Mouse (Mus musculus) megakaryocyte, adult 5-6 weeks (primary cell): ENCODE measurements around the gene Ubtd1. TPM values are rescaled to one million over a fixed set of nuclear protein-coding genes. Genes with fewer than 3 reads are reported as not detected.
"Not testable (repeated sequence)": the region's sequence is repeated elsewhere in the genome, so short reads cannot be mapped to it uniquely, and the experiment has no call there.

ENCODE experiments used
- ATAC-seq: 2 replicates; pipeline ENCODE4 v1.8.0; 2016; ENCODE audit warnings: mild to moderate bottlenecking, inconsistent platforms; ENCODE audit not compliant: poor library complexity, severe bottlenecking
- total RNA-seq, 2 experiments: library from RNA; stranded (forward) in 1 of 2; stranded (reverse) in 1 of 2; fragments of 153-499, 151-499 nt in 1 of 2; fragments of 221-1000, 200-1000 nt in 1 of 2; gene quantifications; 2 replicates each; pipeline versions ENCODE4 v1.2.3 to v1.2.4; 2015 to 2017

The Ubtd1 gene
- total RNA-seq, 2 experiments from 2014 or later: 12.2 to 15.1 TPM

DNA sequence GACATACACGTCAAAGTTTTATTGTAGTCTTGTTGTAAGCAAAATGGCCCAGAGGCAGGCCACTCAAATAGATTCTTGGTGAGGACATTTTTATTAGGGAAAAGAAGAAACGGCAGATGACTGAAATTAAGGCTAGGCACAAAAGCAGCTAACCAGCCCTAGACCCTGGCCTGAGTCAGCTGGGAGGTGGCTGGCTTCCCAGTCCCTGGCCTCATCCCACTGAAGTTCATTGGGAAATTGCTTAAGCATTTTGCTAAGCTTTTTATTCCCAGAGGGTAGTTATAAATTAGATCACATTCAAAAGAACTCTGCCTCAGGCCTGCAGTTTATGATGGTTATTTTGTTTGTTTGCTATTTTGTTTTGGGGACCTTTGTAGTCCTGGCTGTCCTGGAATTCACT lies 74.3 kb downstream of the Ubtd1 start:
- no peak for ATAC-seq

DNA sequence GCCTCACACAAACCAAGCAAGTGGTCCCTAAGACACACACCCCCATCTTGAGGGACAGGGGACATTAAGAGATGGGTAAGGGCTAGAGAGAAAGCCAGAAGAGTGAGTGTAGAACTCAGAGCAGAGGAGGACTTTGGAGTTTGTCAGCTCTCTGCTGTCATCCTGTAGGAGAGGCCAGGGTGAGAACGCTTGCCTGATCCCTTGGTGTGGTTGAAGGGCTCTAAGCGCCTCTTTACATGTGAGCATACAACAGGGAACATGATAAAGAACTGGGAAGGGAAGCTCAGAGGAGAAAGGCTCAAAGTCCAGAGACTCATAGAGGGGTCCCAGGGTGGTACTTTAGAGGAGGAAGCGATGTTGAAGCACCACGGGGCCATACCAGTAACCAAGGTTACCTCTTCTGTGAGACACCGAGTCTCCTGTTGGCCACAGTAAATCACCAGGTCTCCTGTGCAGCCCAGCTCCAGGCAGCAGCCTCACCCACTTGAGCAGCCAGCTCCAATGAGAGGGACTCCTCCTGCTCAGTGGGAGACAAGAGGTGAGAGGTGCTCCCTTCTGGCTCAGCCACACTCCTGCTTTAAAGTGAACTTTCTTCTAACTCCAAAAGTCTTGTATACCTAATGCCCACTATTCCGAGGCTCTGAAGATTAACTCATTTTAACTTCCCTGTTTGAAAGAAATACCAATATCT lies 75.3 kb downstream of the Ubtd1 start:
- ATAC-seq: no peak

DNA sequence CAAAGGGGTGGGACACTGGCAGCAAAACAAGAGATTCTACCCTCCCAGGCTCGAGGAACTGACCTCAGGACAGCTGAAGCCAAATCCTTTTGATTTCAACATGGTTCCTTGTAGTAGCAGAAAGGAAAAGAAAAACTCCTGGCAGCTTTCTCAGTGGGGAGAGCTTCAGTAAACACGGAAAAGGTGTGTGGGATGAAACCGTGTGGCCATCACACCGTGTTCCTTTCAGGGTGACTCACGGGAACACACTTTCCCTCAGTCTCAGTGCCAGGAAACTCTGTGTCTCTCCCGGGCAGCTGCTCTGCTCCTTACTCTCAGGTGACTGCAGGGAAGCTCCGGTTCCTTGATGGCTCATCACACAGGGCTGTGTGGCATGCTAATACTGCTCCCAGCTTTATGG lies 76.9 kb downstream of the Ubtd1 start:
- no peak for ATAC-seq

DNA sequence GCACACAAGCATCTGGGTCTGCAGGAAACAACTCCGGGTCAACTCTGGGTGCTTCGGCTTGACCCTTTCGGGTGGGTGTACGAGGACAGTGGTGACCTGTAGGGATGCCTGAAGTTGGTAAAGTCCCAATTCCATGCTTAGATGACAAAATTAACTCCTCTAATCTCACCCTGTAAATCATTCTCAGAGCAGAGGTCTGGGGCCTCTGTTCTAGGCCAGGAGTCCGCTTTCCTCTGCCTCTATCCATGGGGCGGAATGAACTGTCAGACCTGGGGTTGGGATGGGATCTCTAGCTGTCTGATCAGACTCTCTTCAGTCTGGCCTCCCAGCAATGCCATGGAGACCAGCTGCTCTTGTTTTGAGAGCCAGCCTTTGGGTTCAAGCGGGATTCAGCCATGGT lies 79.9 kb downstream of the Ubtd1 start:
- ATAC-seq: no peak

DNA sequence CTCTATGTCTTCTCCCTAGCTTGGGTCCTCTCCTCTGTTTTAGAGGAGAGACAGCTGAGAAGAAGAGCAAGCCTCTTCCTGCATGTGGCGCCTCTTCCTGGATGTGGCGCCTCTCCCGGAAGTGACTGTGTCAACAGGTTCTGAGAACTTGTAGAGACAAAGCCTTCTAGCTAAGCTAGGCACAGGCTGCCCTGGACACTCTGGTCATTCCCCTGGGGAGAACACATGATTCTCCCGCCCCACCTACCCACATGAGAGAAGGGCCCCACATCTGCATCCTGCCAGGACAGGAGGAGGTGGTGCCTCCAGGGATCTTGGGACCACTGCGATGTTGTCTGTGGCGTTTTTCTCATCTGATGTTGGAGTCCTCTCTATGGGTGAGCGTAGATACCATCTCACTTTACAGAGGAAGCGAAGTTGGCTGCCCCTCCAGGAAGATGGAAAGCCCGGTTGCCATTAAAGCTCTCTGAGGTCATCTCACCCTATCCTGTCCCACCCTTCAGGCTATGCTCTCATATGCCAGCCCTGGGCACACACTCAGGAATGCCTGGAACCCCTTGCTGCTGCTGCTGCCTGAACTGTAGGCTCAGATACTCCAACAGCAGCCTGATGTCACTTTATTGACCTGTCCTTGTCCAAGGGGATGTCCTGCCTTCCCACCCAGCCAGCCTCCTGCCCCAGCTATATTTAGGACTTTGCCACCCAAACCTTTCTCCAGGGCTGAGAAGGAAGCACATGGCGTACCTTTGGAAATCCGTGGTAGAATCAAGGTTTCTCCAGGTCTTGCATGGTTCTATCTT lies 87.1 kb downstream of the Ubtd1 start:
- no peak for ATAC-seq

DNA sequence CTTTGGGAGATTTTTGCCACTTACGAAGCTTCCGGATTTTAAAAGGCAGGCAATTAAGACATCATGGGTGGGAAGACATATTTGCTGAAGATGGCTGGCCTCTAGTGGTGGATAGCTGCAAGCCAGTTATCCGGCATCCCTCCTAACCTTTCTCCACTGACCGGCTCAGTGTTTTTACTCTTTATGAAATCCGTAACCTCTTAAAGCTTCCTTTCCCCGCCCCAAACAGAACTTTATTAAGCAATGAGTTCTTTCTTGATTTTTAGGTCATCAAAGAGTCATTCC lies 87.6 kb downstream of the Ubtd1 start:
- no peak for ATAC-seq

DNA sequence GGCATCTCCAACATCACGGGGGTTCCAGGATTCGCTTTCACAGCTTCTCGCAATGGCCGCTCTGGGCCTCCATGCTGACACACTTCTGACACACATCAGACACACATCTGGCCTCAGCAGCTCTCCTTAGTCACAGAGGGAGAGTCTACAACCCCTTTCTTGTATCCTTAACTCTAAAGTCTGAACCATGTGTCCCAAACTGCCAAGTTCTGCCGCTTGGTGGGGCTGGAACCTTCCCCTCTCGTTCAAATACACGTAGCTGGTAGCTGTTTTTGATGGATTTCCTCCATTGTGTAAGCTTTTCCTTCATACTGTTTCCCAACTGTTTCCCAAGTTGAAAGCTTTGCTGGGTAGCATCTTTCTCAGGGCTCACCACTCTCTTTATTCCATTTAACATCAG lies 89.7 kb downstream of the Ubtd1 start:
- ATAC-seq: no peak

DNA sequence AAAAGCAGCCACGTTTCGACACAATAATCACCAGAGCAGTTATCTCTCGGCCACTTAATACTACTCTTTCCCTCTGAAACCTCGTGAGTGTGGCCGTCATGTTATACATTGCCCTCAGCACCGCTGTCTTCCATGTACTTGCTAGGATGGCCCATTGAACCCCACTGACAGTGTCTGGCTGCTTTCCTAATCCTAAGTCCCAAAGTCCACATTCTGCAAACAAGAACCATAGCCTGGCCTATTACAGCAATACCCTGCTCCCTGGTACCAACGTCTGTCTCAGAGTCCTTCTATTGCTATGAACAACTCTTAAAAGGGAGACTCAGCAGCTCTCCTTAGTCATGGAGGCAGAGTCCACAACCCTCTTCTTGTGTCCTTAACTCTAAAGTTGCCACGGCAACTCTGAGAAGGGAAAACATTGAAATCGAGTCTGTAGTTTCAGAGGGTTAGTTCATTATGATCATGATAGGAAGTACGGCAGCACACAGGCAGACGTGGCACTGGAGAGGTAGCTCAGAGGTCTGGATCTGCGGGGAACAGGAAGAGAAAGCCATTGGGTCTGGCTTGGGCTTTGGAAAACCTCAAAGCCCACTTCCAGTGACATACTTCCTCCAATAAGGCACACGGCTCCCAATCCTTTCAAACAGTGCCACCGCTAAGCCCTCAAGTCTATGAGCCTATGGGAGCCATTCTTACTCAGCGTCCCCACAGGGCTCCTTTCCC lies 90.5 kb downstream of the Ubtd1 start:
- ATAC-seq: no peak

DNA sequence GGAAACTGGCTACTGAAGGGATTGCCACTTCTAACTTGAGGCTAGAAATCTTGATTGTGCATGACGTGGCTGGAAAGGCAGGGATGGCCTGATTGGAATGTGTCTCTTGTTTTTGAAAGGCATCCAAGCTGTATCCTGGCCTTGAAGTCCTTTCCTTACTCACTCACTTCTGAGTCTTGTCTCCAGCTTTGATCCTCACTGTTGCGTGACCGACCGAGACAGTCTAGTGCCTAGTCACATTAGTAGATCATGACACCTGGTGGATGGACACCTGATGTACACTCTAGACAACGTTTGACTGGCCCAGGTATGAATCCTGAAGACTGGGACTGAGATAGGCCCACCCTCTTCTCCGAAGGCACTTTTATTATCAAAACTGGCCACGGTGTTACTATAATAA lies 91.2 kb downstream of the Ubtd1 start:
- ATAC-seq: no peak

DNA sequence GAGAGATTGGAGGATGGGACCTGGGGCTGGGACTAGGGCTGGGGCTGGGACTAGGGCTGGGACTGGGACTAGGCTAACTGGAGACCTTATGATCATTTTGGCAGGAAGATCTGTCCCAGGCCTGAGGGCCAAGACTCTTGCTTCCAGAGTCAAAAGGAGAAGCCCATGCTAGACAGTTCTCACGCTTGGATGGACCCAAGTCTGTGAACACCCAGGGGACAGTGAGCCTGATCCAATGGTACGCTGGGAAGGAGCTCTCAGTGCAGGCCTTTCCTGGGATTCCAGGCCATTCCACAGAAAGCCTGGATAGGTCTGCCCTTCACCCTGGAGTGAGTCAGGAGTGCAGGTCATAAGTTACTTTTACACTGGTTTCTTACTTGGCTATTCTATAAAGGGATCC lies 93.5 kb downstream of the Ubtd1 start:
- no peak for ATAC-seq

DNA sequence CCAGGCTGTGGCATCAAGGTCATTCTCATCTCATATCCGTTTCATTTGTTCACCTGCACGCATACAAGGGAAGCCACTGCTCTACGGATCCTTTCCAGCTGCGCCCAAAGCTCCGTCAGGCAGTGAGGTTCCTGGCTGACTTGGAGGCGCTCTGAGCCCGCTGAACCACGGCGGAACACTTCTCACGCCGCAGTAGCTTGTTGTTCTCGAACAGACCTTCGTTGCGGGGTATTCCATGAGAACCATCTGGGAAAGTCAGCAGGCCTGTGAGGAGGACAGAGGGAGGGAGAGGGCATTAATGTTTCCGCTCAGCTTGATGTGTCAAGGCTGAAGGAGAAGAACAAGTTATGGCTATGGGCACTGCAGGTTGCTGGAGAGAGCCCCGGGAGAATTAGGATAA lies 94.4 kb downstream of the Ubtd1 start:
- ATAC-seq: no peak

DNA sequence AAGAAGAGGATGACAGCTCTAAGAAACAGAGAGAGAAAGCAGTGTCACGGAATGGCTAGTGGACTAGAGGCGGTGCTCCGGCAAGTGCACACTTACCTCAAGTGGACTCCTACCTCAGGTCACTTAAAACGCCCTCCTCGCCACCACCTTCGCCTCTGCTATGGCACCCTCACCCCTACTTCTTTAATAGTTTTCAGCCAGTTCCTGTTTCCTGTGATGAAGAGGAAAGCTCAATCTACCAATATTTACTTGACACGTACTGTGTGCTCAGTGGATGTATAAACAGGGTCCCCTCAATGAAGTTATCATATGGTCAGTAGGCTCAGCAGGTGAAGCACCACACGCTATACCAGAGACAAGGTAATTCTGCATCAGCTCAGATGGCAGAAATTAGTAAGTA lies 97.0 kb downstream of the Ubtd1 start:
- ATAC-seq: no peak

DNA sequence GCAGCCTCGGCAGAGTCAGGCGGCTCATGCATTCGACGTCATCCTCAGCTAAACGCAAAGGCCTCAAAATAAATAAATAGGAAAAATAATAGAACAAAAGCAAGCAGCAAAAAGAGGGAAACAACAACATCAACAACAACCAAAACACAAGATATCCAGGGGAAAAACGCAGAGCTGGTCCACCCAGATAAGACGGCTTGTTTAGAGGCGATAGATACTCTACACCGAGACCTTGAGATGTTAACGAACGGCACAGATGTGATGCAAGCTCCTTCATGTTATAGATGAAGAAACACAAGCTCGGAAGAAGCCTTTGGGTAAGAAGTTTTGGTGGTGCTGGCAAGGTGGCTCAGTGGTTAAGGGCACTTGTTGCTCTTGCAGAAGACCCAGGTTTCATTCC lies 97.4 kb downstream of the Ubtd1 start:
- ATAC-seq: no peak

DNA sequence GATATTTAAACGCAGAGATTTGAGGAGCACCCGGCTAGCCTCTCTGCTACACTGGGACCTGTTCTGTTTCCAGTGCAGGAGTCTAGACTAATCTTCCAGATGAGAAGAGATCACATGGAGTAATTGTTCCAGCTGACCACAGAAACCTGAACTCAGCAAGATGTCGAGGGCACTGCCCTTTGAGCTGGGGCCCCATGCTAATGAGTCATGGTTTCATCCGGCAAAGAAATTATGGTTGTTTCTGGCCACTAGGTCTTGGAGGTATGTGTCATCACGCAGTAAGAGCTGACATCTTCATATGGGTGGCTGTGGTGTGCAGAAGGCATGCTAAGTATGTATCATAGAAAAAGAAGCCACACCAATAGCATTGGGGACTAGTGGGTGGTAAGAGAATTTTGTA lies 98.4 kb downstream of the Ubtd1 start:
- no peak for ATAC-seq

DNA sequence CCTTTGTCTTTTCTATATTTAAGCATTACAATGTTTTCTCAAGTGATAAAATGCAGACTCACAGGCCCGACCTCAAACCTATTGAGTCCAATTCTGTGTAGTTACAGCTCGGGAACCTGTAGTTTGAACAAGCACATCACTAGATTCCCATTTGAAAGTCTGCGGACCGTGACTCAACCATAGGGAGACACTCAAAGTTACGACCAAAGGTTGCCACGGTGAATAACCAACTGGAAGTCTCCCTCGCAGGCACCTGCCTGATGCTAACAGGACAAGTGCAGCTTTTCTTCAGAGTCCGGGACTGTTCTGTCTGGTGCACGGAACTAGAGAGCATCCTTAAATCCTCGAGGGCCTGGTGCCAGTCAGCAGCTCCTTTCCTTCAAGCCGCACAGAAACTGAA lies 98.9 kb downstream of the Ubtd1 start:
- ATAC-seq: no peak

DNA sequence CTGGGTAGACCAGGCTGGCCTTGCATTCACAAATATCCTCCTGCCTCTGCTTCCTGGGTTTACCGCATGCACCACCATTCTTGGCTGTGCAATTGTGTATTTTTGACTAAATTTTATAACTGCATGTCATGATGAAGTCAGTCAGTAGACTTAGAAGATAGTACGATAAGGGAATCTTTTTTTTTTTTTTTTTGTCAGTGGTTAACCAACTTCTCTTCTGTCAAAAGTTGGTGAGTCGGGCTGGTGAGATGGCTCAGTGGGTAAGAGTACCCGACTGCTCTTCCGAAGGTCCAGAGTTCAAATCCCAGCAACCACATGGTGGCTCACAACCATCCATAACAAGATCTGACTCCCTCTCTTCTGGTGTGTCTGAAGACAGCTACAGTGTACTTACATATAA lies 100.0 kb downstream of the Ubtd1 start:
- not testable (repeated sequence) for ATAC-seq

Other genes with a start within 250 kb of the Ubtd1 start
- gene Slit1, start 238.1 kb upstream of the Ubtd1 start, total RNA-seq (2015): 0.05 and 0.29 TPM in 2 replicates
- gene Slit1, start 238.1 kb upstream of the Ubtd1 start, total RNA-seq (2017): not detected in 2 replicates
- 48.5 and 50.3 TPM in 2 replicates for gene Arhgap19, start 179.7 kb upstream of the Ubtd1 start, total RNA-seq (2015)
- gene Arhgap19, start 179.7 kb upstream of the Ubtd1 start, total RNA-seq (2017): 62.7 and 65.3 TPM in 2 replicates
- gene Frat1, start 151.8 kb upstream of the Ubtd1 start, total RNA-seq (2015): 5.2 and 6.3 TPM in 2 replicates
- gene Frat1, start 151.8 kb upstream of the Ubtd1 start, total RNA-seq (2017): 6.1 and 6.3 TPM in 2 replicates
- gene Frat2, start 133.6 kb upstream of the Ubtd1 start, total RNA-seq (2015): 7.7 and 9.5 TPM in 2 replicates
- gene Frat2, start 133.6 kb upstream of the Ubtd1 start, total RNA-seq (2017): 9.2 and 9.4 TPM in 2 replicates
- 2.3 and 3.4 TPM in 2 replicates for gene Rrp12, start 85.6 kb upstream of the Ubtd1 start, total RNA-seq (2015)
- 4.6 and 5.1 TPM in 2 replicates for gene Rrp12, start 85.6 kb upstream of the Ubtd1 start, total RNA-seq (2017)
- 587 and 602 TPM in 2 replicates for gene Pgam1, start 69.8 kb upstream of the Ubtd1 start, total RNA-seq (2015)
- 254 and 291 TPM in 2 replicates for gene Pgam1, start 69.8 kb upstream of the Ubtd1 start, total RNA-seq (2017)
- gene Exosc1, start 48.3 kb upstream of the Ubtd1 start, total RNA-seq (2015): 37.0 and 38.6 TPM in 2 replicates
- gene Exosc1, start 48.3 kb upstream of the Ubtd1 start, total RNA-seq (2017): 29.3 and 40.2 TPM in 2 replicates
- gene Zdhhc16, start 48.3 kb upstream of the Ubtd1 start, total RNA-seq (2015): 25.9 and 36.1 TPM in 2 replicates
- 22.4 and 26.4 TPM in 2 replicates for gene Zdhhc16, start 48.3 kb upstream of the Ubtd1 start, total RNA-seq (2017)
- gene Mms19, start 606 bp upstream of the Ubtd1 start, total RNA-seq (2015): 18.5 and 24.7 TPM in 2 replicates
- gene Mms19, start 606 bp upstream of the Ubtd1 start, total RNA-seq (2017): 21.7 and 33.8 TPM in 2 replicates
- gene Ankrd2, start 54.2 kb downstream of the Ubtd1 start, total RNA-seq (2015): not detected in 2 replicates
- gene Ankrd2, start 54.2 kb downstream of the Ubtd1 start, total RNA-seq (2017): not detected in 2 replicates
- gene Hoga1, start 63.8 kb downstream of the Ubtd1 start, total RNA-seq (2015): not detected in 2 replicates
- gene Hoga1, start 63.8 kb downstream of the Ubtd1 start, total RNA-seq (2017): 0.20 and 1.2 TPM in 2 replicates
- not detected in 2 replicates for gene 4933411K16Rik, start 70.5 kb downstream of the Ubtd1 start, total RNA-seq (2015)
- gene 4933411K16Rik, start 70.5 kb downstream of the Ubtd1 start, total RNA-seq (2017): not detected in 2 replicates
- 0.36 TPM in 1 of 2 replicates, not detected in the other for gene Morn4, start 104.6 kb downstream of the Ubtd1 start, total RNA-seq (2015)
- gene Morn4, start 104.6 kb downstream of the Ubtd1 start, total RNA-seq (2017): 0.07 TPM in 1 of 2 replicates, not detected in the other
- 12.0 and 12.2 TPM in 2 replicates for gene Pi4k2a, start 108.7 kb downstream of the Ubtd1 start, total RNA-seq (2015)
- 9.9 and 10.7 TPM in 2 replicates for gene Pi4k2a, start 108.7 kb downstream of the Ubtd1 start, total RNA-seq (2017)
- gene Avpi1, start 147.3 kb downstream of the Ubtd1 start, total RNA-seq (2015): 1.1 and 1.7 TPM in 2 replicates
- 2.9 and 6.2 TPM in 2 replicates for gene Avpi1, start 147.3 kb downstream of the Ubtd1 start, total RNA-seq (2017)
- gene Marveld1, start 165.6 kb downstream of the Ubtd1 start, total RNA-seq (2015): 5.7 and 6.7 TPM in 2 replicates
- 7.9 and 9.4 TPM in 2 replicates for gene Marveld1, start 165.6 kb downstream of the Ubtd1 start, total RNA-seq (2017)
- gene Zfyve27, start 182.2 kb downstream of the Ubtd1 start, total RNA-seq (2015): 7.9 and 13.1 TPM in 2 replicates
- 21.3 and 26.3 TPM in 2 replicates for gene Zfyve27, start 182.2 kb downstream of the Ubtd1 start, total RNA-seq (2017)
- not detected in 2 replicates for gene Sfrp5, start 220.5 kb downstream of the Ubtd1 start, total RNA-seq (2015)
- not detected in 2 replicates for gene Sfrp5, start 220.5 kb downstream of the Ubtd1 start, total RNA-seq (2017)